Mouse (Mus musculus): ENCODE results near the gene Fam104a. TPM values are rescaled to one million over a fixed set of nuclear protein-coding genes. Genes with fewer than 3 reads are reported as not detected.

Fam104a gene
- total and polyA plus RNA-seq, 2 experiments from 2014 or later = 30.1 to 46.3 TPM

- Histone ChIP-seq H3K27ac (ENCODE audit: low read depth, low read length) (no peak overlapping the region), H3K4me1 (ENCODE audit: insufficient read depth, low read length) (peaks cover 5% of the 10 kb centered on the region; the same call in 1 of the 2 replicates), H3K27me3 (ENCODE audit: insufficient read depth, low read length) (no peaks in the 10 kb centered on the region), H3K36me3 (ENCODE audit: insufficient read depth, low read length) (no peaks in the 10 kb centered on the region), H3K4me3 (ENCODE audit: low read depth, low read length) (no peak overlapping the region), H3K9ac (replicated peaks; ENCODE audit: low read length, poor library complexity, severe bottlenecking) (no peak overlapping the region), H3K4me2 (ENCODE audit: low read depth, low read length, poor library complexity, severe bottlenecking) (no peak overlapping the region), H3K9me3 (ENCODE audit: low read length) (no peaks in the 10 kb centered on the region)
- DNase-seq (ENCODE audit: low spot score) = no peak
- WGBS = 82% methylated on average over 3 of the region's 3 CpGs
- no peak for ATAC-seq (ENCODE audit: low FRiP score)
- TF ChIP-seq CTCF (IDR thresholded peaks at IDR 0.05) = peak; percentile 12; the same call in 1 of the 2 replicates
These were observed 38.8 kb downstream of the Fam104a start for GRCm38 (mm10) chr11:113645181-113645580.

GRCm38 (mm10) chr11:113638680-113639079, 45.3 kb downstream of the Fam104a start:
- no peaks in the 10 kb centered on the region for H3K9me3 ChIP-seq (ENCODE audit: low read length)
- DNase-seq (ENCODE audit: low spot score) (no peak), ATAC-seq (ENCODE audit: low FRiP score) (no peak)
- no peaks in the 10 kb centered on the region for H3K27me3 ChIP-seq (ENCODE audit: insufficient read depth, low read length)
- no peak overlapping the region for H3K27ac ChIP-seq (ENCODE audit: low read depth, low read length)
- H3K4me3 ChIP-seq (ENCODE audit: low read depth, low read length) = no peak overlapping the region
- H3K4me2 ChIP-seq (ENCODE audit: low read depth, low read length, poor library complexity, severe bottlenecking) = no peak overlapping the region
- no peaks in the 10 kb centered on the region for H3K36me3 ChIP-seq (ENCODE audit: insufficient read depth, low read length)
- no peak overlapping the region for H3K9ac ChIP-seq (replicated peaks; ENCODE audit: low read length, poor library complexity, severe bottlenecking)
- WGBS = 93% methylated on average over 12 of the region's 12 CpGs
- TF ChIP-seq CTCF (IDR thresholded peaks at IDR 0.05) = no peak
- no peaks in the 10 kb centered on the region for H3K4me1 ChIP-seq (ENCODE audit: insufficient read depth, low read length)

GRCm38 (mm10) chr11:113634699-113635121, 49.2 kb downstream of the Fam104a start:
- Histone ChIP-seq H3K9me3 (ENCODE audit: low read length) (no peaks in the 10 kb centered on the region), H3K36me3 (ENCODE audit: insufficient read depth, low read length) (no peaks in the 10 kb centered on the region), H3K4me1 (ENCODE audit: insufficient read depth, low read length) (no peaks in the 10 kb centered on the region), H3K4me3 (ENCODE audit: low read depth, low read length) (no peak overlapping the region), H3K4me2 (ENCODE audit: low read depth, low read length, poor library complexity, severe bottlenecking) (no peak overlapping the region), H3K27me3 (ENCODE audit: insufficient read depth, low read length) (no peaks in the 10 kb centered on the region), H3K27ac (ENCODE audit: low read depth, low read length) (no peak overlapping the region), H3K9ac (replicated peaks; ENCODE audit: low read length, poor library complexity, severe bottlenecking) (no peak overlapping the region)
- DNase-seq (ENCODE audit: low spot score) (peak; percentile 71), ATAC-seq (ENCODE audit: low FRiP score) (no peak)
- TF ChIP-seq CTCF (IDR thresholded peaks at IDR 0.05) = no peak
- WGBS = 57% methylated on average over 10 of the region's 10 CpGs

GRCm38 (mm10) chr11:113633398-113633797, 50.6 kb downstream of the Fam104a start:
- ATAC-seq (ENCODE audit: low FRiP score) (no peak), DNase-seq (ENCODE audit: low spot score) (no peak)
- no peak overlapping the region for H3K4me2 ChIP-seq (ENCODE audit: low read depth, low read length, poor library complexity, severe bottlenecking)
- no peak overlapping the region for H3K4me3 ChIP-seq (ENCODE audit: low read depth, low read length)
- no peaks in the 10 kb centered on the region for H3K4me1 ChIP-seq (ENCODE audit: insufficient read depth, low read length)
- no peak overlapping the region for H3K9ac ChIP-seq (replicated peaks; ENCODE audit: low read length, poor library complexity, severe bottlenecking)
- no peaks in the 10 kb centered on the region for H3K36me3 ChIP-seq (ENCODE audit: insufficient read depth, low read length)
- H3K27ac ChIP-seq (ENCODE audit: low read depth, low read length) = no peak overlapping the region
- no peaks in the 10 kb centered on the region for H3K27me3 ChIP-seq (ENCODE audit: insufficient read depth, low read length)
- WGBS = 93% methylated on average over 5 of the region's 5 CpGs
- TF ChIP-seq CTCF (IDR thresholded peaks at IDR 0.05) = no peak
- no peaks in the 10 kb centered on the region for H3K9me3 ChIP-seq (ENCODE audit: low read length)

- H3K27ac ChIP-seq (ENCODE audit: low read depth, low read length) = no peak overlapping the region
- no peaks in the 10 kb centered on the region for H3K27me3 ChIP-seq (ENCODE audit: insufficient read depth, low read length)
- 86% methylated on average over 7 of the region's 7 CpGs for WGBS
- no peak overlapping the region for H3K4me2 ChIP-seq (ENCODE audit: low read depth, low read length, poor library complexity, severe bottlenecking)
- no peak for DNase-seq (ENCODE audit: low spot score)
- ATAC-seq (ENCODE audit: low FRiP score) = no peak
- peak; percentile 37; the same call in 1 of the 2 replicates for TF ChIP-seq CTCF (IDR thresholded peaks at IDR 0.05)
- H3K9ac ChIP-seq (replicated peaks; ENCODE audit: low read length, poor library complexity, severe bottlenecking) = no peak overlapping the region
- H3K4me3 ChIP-seq (ENCODE audit: low read depth, low read length) = no peak overlapping the region
- no peaks in the 10 kb centered on the region for H3K4me1 ChIP-seq (ENCODE audit: insufficient read depth, low read length)
- H3K36me3 ChIP-seq (ENCODE audit: insufficient read depth, low read length) = no peaks in the 10 kb centered on the region
- H3K9me3 ChIP-seq (ENCODE audit: low read length) = no peaks in the 10 kb centered on the region
These were observed 51.7 kb downstream of the Fam104a start for GRCm38 (mm10) chr11:113632303-113632702.

GRCm38 (mm10) chr11:113631862-113632261, 52.1 kb downstream of the Fam104a start:
- H3K27ac ChIP-seq (ENCODE audit: low read depth, low read length) = no peak overlapping the region
- no peak for DNase-seq (ENCODE audit: low spot score)
- H3K36me3 ChIP-seq (ENCODE audit: insufficient read depth, low read length) = no peaks in the 10 kb centered on the region
- no peaks in the 10 kb centered on the region for H3K27me3 ChIP-seq (ENCODE audit: insufficient read depth, low read length)
- no peak for ATAC-seq (ENCODE audit: low FRiP score)
- H3K9me3 ChIP-seq (ENCODE audit: low read length) = no peaks in the 10 kb centered on the region
- 78% methylated on average over 8 of the region's 8 CpGs for WGBS
- TF ChIP-seq CTCF (IDR thresholded peaks at IDR 0.05) = no peak
- no peak overlapping the region for H3K4me3 ChIP-seq (ENCODE audit: low read depth, low read length)
- H3K9ac ChIP-seq (replicated peaks; ENCODE audit: low read length, poor library complexity, severe bottlenecking) = no peak overlapping the region
- H3K4me2 ChIP-seq (ENCODE audit: low read depth, low read length, poor library complexity, severe bottlenecking) = no peak overlapping the region
- H3K4me1 ChIP-seq (ENCODE audit: insufficient read depth, low read length) = no peaks in the 10 kb centered on the region

Data from midbrain, postnatal 0 days (tissue).